Mouse (Mus musculus) macrophage (primary cell): Measurements from ENCODE around the gene Psmb5. TPM values are rescaled to one million over a fixed set of nuclear protein-coding genes. Genes with fewer than 3 reads are reported as not detected.

Source experiments
- H3K27ac ChIP-seq: fragments of 350-480 bp; formaldehyde crosslinking; 2 replicates; pipeline ENCODE4 v1.9.0; 2021
- H3K36me3 ChIP-seq: fragments of 350-480 bp; formaldehyde crosslinking; 2 replicates; pipeline ENCODE4 v1.9.0; 2021; ENCODE audit errors: inconsistent target
- H3K4me3 ChIP-seq: fragments of 350-480 bp; formaldehyde crosslinking; 2 replicates; pipeline ENCODE4 v1.9.0; 2021; ENCODE audit errors: inconsistent target
- H3K79me2 ChIP-seq: fragments of 350-480 bp; formaldehyde crosslinking; 2 replicates; pipeline ENCODE4 v1.9.0; 2021; ENCODE audit errors: inconsistent target
- WGBS: methylation state at CpG from one replicate; pipeline ENCODE4 v1.1.7; 2026; ENCODE audit warnings: inconsistent platforms; ENCODE audit not compliant: missing documents; 5-methylcytosine and 5-hydroxymethylcytosine counted together
- polyA plus RNA-seq: library from polyadenylated mRNA; stranded (reverse); fragments of 250-400 nt; gene quantifications from 3 replicates; pipeline ENCODE4 v1.2.4, GENCODE M21; 2018; ENCODE audit warnings: inconsistent platforms

Gene Psmb5
- polyA plus RNA-seq, 1 experiment from 2014 or later: 32.9 TPM

DNA sequence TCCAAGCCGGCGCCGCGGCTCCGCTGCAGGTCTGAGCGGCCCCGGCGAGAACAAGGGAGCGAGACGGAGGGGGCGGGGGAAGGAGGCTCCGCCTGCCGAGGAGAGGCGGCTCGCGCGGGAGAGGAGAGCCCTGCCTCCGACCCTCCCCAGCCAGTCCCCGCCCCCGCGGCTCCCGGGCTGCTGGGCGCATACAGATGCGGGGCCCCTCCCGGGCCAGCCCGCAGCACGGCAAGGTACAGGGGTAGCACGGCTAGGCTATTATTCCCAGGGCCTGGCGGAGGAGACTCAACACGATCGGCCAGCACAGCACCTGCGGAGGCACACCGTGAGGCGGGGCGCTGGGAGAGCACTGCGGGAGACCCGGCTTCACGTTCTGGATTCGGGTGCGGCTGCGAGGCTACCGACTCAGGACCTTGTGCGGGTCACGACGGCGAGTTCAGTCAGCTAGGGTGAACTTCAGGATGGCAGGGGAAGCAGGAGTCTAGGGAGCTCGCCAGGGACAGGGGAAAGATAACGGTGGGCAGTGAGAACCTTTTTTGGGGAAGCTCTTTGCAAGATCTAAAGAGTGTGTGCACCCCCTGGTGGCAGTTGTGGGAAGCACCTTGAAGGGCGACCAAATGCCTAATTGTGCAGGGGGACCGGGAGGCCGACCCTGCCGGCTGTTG, 23.6 kb upstream of the Psmb5 start, which contains the start of gene Cdh24:
Gene Cdh24, minus strand, starts transcription at position 60 of the 665 bp plus-strand sequence.
- Histone ChIP-seq H3K4me3 (peak within 1 kb of the TSS; percentile 21), H3K36me3 (peaks cover 38% of the 10 kb centered on the region), H3K79me2 (no peaks in the 10 kb centered on the region), H3K27ac (no peak within 1 kb of the TSS)
- WGBS: 1% methylated on average over 33 of the region's 52 CpGs

DNA sequence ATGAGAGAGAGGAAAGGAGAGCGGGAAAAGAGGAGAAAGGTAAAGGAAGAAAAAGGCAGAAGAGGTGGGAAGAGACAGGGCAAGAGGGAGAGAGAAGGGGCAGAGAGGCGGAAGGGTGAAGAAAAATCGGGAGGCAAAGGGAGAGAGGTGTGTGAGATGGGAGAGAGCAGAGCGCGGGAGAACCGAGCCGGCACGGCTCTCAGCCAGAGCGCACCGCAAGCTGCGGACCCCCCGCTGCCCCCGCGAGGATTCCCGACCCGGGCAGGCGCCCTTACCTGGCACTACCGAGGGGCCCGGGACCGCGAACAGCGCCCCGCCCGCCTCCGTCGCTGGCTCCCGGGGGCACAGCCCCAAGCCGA, 23.1 kb upstream of the Psmb5 start, which contains the start of gene Gm17606:
Gene Gm17606, plus strand, starts transcription at position 7 of the 359 bp plus-strand sequence.
- 4% methylated on average over 28 of the region's 28 CpGs for WGBS
- H3K4me3 ChIP-seq: peak within 1 kb of the TSS; percentile 21
- peaks cover 33% of the 10 kb centered on the region for H3K36me3 ChIP-seq
- no peaks in the 10 kb centered on the region for H3K79me2 ChIP-seq
- H3K27ac ChIP-seq: no peak within 1 kb of the TSS

DNA sequence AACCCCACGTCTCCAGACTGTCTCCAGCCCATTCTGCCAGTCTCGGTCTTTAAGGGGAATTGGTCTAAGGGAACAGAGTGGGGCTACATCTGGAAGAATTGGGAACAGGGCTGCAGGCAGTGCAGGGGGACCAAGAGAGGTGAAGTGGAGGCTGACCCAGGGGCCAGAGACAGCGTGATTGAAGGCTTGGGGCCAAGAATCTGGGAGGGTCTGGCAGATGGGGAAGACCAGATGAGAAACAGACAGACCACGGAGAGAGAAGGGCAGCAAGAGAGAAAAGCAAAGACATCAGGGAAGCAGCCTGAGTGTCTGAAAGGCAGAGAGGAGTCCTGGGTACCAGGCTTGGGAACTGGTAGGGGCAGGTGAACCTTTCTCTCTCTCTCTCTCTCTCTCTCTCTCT, 22.3 kb upstream of the Psmb5 start:
- no peak overlapping the region for H3K4me3 ChIP-seq
- peaks cover 25% of the 10 kb centered on the region; the same call in 1 of the 2 replicates for H3K36me3 ChIP-seq
- H3K27ac ChIP-seq: no peak overlapping the region
- 89% methylated on average over 4 of the region's 4 CpGs for WGBS
- H3K79me2 ChIP-seq: no peaks in the 10 kb centered on the region

DNA sequence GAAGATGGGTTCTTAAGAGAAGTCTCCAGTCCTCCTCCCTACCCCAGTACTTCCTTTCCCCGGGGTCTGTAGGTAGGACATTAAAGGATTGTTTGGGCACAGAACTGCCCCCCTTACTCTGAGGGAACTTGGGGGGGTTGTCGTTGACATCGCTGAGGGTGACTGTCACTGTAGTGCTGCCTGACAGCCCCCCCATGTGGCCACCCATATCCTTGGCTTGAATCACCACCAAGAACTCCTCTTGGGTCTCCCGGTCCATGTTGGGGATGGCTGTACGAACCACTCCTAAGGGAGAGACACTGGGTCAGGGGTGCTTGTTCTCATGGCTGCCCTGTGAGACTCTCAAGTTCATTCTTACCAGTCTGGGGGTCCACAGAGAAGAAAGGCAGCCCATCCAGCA, 20.4 kb upstream of the Psmb5 start:
- no peak overlapping the region for H3K4me3 ChIP-seq
- H3K79me2 ChIP-seq: no peaks in the 10 kb centered on the region
- H3K27ac ChIP-seq: no peak overlapping the region
- WGBS: 71% methylated on average over 5 of the region's 5 CpGs
- peaks cover 8% of the 10 kb centered on the region; the same call in 1 of the 2 replicates for H3K36me3 ChIP-seq

DNA sequence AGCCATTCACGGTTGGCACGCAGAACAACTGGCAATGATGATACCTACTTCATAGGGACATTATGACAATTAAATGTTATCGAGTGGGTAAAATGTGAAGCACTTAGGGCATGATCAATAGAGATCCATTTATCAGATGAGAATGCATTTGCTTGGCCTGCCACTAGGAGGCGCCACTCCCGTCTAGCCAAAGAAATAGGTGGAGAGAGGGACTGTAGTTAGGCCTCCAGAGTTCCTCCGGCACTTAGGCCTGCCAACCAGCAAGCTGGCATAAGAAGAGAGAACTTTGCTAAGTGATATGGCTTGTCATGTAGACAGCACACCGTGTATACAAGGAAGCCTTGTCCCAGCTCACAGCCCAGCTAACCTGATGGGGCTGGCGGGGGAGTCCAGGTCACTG, 19.1 kb upstream of the Psmb5 start:
- 61% methylated on average over 8 of the region's 8 CpGs for WGBS

DNA sequence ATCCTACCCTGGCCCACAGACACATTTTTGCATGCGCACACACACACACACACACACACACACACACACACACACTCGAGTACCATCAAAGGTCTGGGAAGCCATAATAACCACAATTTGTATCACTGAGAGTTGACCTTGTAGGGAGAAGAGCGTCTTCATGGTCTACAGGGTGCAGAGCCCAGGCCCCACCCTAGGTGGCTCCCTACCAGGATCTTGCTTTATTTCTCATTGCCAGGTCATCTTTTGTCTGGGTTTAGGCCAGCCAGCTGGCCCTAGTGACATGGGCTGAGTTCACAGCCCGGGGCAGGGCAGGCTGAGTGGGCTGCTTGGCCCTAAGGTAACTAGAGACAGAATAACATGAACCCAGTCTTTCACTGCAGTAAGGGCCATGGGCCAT, 16.4 kb upstream of the Psmb5 start:
- Histone ChIP-seq H3K79me2 (no peaks in the 10 kb centered on the region), H3K27ac (no peak overlapping the region), H3K4me3 (no peak overlapping the region), H3K36me3 (no peaks in the 10 kb centered on the region)
- 77% methylated on average over 4 of the region's 4 CpGs for WGBS

More for the DNA sequence above, 19.1 kb upstream of the Psmb5 start:
- H3K27ac ChIP-seq: no peak overlapping the region
- H3K36me3 ChIP-seq: no peaks in the 10 kb centered on the region
- H3K79me2 ChIP-seq: no peaks in the 10 kb centered on the region
- H3K4me3 ChIP-seq: no peak overlapping the region

DNA sequence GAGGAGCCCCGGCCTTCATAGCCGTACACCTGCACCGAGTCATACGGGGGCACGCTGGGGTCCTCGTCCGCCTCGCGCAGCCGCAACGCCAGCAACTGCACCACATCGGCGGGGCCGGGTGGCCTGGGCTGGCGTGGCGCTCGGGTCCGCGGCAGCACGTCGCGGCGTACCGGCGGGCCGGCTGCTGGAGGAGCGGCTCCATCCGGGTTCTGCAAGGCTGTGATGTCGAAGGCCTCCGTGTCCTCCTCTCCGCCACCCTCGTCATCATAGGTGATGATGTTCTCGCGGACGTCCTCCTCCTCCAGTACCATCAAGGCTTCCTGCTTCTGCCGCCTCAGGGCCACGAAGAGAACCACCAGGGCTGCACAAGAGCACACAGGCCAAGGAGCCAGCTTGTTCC, 14.4 kb upstream of the Psmb5 start:
- no peak overlapping the region for H3K4me3 ChIP-seq
- WGBS: 96% methylated on average over 36 of the region's 37 CpGs
- no peak overlapping the region for H3K27ac ChIP-seq
- H3K79me2 ChIP-seq: no peaks in the 10 kb centered on the region
- H3K36me3 ChIP-seq: no peaks in the 10 kb centered on the region

DNA sequence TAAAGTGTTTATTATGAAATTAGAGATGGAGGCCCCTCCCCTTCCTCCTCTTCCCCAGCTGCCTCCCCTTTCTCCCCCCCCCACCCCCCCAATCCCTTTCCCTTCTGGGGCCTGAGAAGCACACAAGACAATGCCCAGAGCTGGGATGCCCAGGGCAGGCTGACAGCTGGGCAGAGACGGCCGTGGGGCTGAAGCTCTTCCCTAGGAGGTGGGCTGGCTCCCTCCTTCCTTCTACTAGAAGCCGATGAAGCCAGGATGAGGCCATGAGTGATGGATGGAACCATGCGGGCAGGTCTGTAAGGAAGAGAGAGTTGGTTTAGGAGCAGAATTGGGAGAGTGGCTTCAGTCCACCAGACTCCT, 13.4 kb upstream of the Psmb5 start:
- no peaks in the 10 kb centered on the region for H3K36me3 ChIP-seq
- 93% methylated on average over 4 of the region's 4 CpGs for WGBS

DNA sequence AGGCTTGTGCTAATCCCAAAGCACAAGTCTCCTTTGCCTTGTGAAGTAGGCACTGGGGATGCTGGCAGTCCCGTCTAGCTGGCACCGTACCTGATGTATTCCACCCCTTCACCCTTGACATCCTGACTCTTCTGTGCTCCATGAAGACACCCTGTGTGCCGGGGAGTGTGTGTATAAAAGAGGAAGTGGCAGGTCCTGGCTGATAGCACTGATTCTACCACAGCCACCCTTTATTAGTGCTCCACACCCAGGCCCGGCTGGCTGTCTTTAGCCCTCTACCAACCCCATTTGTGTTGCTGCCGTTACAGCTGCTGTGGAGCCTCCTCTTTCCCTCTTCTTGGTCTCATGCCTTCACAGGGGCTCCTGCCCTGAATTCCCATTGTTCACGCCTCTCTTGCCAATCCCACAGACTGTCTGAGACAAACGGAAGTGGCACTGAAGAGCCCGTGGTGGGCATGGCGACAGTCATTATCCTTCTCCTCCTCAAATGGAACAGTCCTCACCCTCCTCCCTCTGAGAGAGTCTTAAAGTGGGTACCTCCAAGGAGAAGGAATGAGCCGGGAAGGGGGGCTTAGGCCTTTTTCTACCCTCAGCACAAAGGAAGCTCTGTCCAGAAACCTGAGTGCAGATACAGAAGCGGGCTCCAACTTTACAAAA, 12.9 kb upstream of the Psmb5 start:
- 63% methylated on average over 11 of the region's 11 CpGs for WGBS
- Histone ChIP-seq H3K27ac (no peak overlapping the region), H3K4me3 (no peak overlapping the region), H3K79me2 (no peaks in the 10 kb centered on the region), H3K36me3 (no peaks in the 10 kb centered on the region)

More for the DNA sequence above, 13.4 kb upstream of the Psmb5 start:
- Histone ChIP-seq H3K4me3 (no peak overlapping the region), H3K79me2 (no peaks in the 10 kb centered on the region), H3K27ac (no peak overlapping the region)

DNA sequence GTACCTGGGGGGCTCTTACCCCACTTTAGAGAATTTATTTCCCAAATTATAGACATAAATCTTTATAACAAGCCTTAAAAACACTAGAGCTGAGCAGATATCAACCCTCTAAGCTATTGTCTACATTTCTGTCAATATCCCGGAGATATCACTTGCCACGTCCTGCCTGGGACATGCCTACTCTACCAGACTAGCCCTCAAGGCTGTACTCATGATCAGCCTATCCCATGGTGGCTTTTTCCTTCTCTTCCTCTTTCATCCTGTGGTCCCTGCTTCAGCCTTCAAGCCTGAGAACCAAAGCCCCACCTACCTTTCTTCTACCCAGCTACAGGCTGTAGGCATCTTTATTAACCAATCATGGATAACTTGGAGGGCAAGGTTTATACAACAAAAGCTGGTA, 12.0 kb upstream of the Psmb5 start:
- no peak overlapping the region for H3K27ac ChIP-seq
- no peaks in the 10 kb centered on the region for H3K36me3 ChIP-seq
- WGBS: 76% methylated on average over 2 of the region's 2 CpGs
- no peak overlapping the region for H3K4me3 ChIP-seq
- H3K79me2 ChIP-seq: no peaks in the 10 kb centered on the region

DNA sequence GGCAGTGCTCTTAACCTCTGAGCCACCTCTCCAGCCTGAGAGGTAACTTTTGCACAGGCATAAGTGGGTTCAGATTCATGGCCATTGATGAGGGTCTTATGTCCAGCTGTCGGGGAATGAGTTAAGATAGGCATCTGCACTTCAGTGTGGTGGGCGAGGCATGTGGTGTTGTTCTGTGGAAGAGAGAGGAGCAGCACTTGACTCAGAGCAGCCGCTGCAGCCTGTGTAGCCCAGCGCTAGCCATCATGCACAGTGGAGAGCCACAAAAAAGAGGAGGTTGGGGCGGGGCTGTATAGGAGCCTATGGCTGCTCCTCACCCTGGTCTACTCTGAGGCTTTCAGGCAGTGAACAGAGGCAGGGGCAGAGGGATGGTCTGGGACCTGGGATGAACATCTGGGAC, 10.3 kb upstream of the Psmb5 start:
- Histone ChIP-seq H3K79me2 (no peaks in the 10 kb centered on the region), H3K4me3 (no peak overlapping the region), H3K27ac (no peak overlapping the region), H3K36me3 (no peaks in the 10 kb centered on the region)
- WGBS: 97% methylated on average over 5 of the region's 5 CpGs

DNA sequence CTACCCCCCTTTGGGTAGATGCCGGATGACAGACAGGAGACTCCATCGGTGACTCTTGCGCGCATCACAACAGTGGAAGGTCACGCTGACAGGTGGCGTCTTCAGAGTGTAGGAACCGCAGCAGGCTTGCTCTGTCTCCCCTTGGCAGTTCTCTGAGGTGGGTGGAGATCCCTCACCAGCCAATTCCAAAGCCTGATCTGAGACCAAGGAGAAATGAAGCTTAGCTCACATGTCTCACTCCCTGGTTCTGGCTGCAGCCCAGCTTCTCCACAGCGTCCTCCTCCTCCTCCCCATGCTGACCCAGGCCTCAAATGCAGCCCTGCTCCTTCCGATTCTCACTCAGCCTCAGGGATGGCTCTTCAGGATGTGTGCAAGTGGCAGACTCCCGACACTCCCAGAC, 7.2 kb upstream of the Psmb5 start:
- Histone ChIP-seq H3K36me3 (no peaks in the 10 kb centered on the region), H3K27ac (no peak overlapping the region), H3K4me3 (no peak overlapping the region), H3K79me2 (no peaks in the 10 kb centered on the region)
- WGBS: 94% methylated on average over 9 of the region's 10 CpGs

DNA sequence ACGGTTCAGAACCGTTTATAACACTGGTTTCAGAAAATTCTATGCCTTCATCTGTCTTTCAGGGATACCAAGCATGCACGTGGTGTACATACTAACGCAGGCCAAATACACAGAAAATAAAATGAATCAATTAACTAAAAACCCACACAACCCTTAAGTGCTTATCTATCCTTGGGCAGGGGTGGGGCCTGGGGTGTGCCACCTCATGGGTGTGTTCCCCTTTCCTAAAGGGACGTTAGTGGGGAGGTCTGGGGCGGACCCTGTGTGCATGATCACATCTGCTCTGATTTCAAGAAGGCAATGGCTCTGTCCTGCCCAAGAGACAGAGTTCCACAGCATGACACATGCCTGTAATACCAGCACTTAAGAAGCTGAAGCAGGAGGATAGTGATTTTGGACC, 5.5 kb upstream of the Psmb5 start:
- Histone ChIP-seq H3K4me3 (no peak overlapping the region), H3K27ac (no peak overlapping the region), H3K36me3 (no peaks in the 10 kb centered on the region), H3K79me2 (no peaks in the 10 kb centered on the region)
- 84% methylated on average over 6 of the region's 6 CpGs for WGBS

DNA sequence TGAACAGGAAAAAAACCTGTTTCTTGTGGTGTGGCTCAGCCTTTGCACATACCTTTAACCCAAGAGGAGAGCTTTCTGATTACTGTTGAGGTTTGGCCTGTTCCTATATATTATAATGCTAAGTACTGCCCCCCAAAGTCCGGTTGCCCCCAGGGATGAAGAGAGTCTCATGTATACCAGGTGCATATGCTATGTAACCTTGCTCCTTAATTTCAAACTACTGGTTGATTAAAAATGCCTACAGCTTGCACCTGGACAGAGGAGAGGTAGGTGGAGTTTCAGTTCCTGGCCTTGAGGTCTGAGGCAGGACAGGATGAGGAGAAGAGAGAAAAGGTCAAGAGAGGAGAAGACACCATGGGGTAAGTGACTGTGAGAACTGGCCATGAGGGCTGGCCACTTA, 3.3 kb upstream of the Psmb5 start, which contains the start of gene Psmb11:
Gene Psmb11, plus strand, starts transcription at position 301 of the 400 bp plus-strand sequence.
- Histone ChIP-seq H3K27ac (no peak within 1 kb of the TSS), H3K79me2 (peaks cover 16% of the 10 kb centered on the region), H3K36me3 (no peaks in the 10 kb centered on the region), H3K4me3 (no peak within 1 kb of the TSS)
- WGBS: 100% methylated on average over 1 of the region's 1 CpGs

DNA sequence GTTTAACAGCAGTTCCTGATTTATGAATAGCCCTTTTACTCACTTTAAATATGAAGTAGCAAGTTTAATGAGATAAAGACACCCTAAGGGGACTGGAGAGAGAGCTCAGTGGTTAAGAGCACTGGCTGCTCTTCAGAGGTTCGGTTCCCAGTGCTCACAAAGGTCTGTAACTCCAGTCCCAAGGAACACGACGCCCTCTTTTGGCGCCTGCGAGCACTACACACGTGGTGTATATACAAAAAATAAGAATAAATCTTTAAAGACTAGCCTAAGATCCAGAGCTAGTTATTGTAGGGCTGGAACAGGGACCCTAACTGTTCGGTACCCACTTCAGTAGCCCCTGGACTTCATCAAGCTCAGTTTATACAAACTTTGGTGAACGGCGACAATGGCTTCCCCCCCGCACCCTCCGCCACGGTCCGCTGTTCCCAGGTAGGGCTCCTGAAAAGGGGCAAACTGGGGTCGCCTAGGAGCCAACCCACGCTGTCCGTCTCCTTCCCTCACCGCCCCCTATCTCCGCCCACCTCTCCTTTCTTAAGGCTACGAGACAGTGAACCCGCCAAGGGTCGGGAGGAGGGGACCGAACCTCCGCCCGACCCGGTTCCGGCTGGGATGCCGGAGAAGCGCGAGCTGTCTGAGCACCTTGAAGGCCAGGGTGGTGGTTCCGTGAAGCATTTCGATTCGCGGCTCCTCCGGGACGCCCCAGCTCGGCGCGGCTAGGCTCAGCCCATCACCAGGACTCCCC, 498 bp downstream of the Psmb5 start:
- peak overlapping the region; percentile 89 for H3K4me3 ChIP-seq
- WGBS: 5% methylated on average over 38 of the region's 38 CpGs
- peak overlapping the region; percentile 75 for H3K27ac ChIP-seq
- peaks cover 22% of the 10 kb centered on the region; the same call in 1 of the 2 replicates for H3K36me3 ChIP-seq
- H3K79me2 ChIP-seq: peaks cover 30% of the 10 kb centered on the region
